Mouse (Mus musculus) 3T3-L1 (cell line): ENCODE measurements around the gene Endog.
A peak's percentile ranks its signal among the peaks of the same experiment; 100 is the strongest.
"Not testable (repeated sequence)": the region's sequence is repeated elsewhere in the genome, so short reads cannot be mapped to it uniquely, and the experiment has no call there.

Experiments
- DNase-seq: peaks from one replicate; pipeline ENCODE4 v3.0.0-alpha.2; 2015; ENCODE audit warnings: low read depth, low spot score

Gene Endog

GRCm38 (mm10) chr2:30171371-30171996 lies at the start of gene Endog:
Gene Endog (plus strand): TSS chr2:30171493.
- DNase-seq, result peak; percentile 40

DNA sequence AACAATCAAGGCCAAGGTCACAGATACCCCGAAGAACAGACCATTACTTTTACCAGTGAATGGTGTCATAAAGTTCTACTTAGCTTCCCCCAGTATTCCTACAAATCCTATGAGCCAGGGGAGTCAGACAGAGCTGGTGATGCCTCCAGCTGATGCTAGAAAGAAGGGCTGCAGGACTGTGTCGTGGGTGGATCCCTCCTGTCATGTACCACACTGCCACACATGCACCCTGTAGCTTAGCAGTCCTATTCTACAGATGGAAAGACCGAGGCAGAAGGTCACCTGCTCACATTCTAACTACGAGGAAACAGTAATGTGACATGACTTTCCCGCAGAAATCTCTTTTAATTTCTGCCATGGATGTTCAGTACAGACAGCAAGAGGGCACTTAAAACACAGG lies 48.5 kb upstream of the Endog start:
- DNase-seq, result no peak

GRCm38 (mm10) chr2:30123729-30124471 lies 47.4 kb upstream of the Endog start:
- peak; percentile 12 for DNase-seq

GRCm38 (mm10) chr2:30124472-30125274 lies 46.6 kb upstream of the Endog start, which contains the start of gene Zer1:
Gene Zer1 (minus strand): TSS chr2:30124585.
- peak; percentile 92 for DNase-seq

GRCm38 (mm10) chr2:30128789-30129188 lies 42.5 kb upstream of the Endog start:
- peak; percentile 87 for DNase-seq

- no peak for DNase-seq
These were observed 41.1 kb upstream of the Endog start for GRCm38 (mm10) chr2:30130156-30130555.

DNA sequence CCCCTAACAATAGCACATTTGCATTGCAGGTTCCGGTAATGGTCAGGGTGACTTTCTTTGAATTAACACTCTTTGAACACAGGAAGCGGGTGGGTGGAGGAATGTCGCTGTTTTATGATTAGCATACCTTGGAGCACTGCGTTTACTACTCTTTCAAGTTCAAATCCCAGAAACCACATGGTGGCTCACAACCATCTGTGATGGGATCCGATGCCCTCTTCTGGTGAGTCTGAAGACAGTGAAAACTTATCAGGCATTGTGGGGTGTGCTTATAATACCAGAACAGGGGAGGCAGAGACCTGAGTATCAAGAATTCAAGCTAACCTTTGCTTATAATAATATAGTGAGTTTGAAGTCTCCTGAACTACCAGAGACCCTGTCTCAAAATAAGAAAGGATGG lies 40.1 kb upstream of the Endog start:
- DNase-seq, result not testable (repeated sequence)

GRCm38 (mm10) chr2:30132801-30133612 lies 38.3 kb upstream of the Endog start:
- DNase-seq, result peak; percentile 88

- DNase-seq, result peak; percentile 94
These were observed 37.5 kb upstream of the Endog start, which contains the start of gene Tbc1d13 for GRCm38 (mm10) chr2:30133613-30134377. Gene Tbc1d13 (plus strand): TSS chr2:30133746.

- DNase-seq, result peak; percentile 19
These were observed 36.9 kb upstream of the Endog start for GRCm38 (mm10) chr2:30134378-30134711.

DNA sequence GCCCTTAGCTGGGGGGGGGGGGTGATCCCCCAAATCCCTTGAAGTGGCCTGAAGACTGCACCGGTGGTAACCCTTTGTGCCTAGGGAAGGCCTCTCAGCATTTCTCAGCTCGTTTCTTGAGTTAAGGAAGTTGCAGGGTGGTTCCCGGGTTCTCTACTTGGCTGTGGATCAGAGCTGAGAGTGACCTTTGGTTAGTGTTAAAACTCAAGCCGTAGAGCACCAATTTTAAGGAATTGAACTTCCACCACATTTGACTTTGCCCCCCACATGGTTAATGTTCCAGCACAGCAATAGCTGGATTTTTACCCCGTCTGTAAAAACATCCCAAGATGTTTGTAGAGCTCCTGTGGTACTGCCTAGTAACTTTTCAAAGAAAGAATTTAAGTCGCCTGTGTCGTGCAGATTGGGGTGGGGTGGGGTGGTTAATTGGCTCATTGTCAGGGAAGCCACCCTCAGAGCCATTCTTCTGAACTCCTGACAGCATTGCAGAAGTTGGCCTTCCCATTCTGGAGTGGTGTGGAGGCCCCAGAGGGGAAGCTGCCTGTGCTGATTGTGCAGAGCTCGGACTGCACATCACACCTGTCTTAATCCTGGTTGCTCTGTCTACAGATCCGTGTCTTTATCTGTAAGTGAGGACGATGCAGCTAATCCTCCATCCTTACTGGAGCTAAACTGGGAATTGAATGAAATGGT lies 36.2 kb upstream of the Endog start:
- DNase-seq, result no peak

GRCm38 (mm10) chr2:30136458-30136857 lies 34.8 kb upstream of the Endog start:
- no peak for DNase-seq

- not testable (repeated sequence) for DNase-seq
These were observed 31.3 kb upstream of the Endog start for GRCm38 (mm10) chr2:30140021-30140420.

DNA sequence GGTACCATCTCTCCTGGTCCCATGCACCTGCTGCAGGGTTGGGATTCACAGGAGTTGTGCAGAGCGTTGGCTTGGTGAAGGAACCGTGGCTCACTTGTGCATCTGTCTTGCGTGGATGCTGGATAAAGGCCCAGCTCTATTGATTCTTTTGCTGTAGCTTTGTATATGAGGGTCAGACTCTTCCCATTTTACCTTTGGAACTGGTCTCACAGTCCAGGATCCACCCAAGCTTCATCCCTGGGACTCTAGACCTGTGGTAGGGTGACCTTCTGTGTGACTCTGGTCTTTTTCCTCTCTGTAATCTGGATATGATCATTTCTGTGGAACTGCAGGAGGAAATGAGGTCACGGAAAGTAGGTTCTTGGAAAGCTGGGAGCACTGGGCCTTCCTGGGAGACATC lies 26.9 kb upstream of the Endog start:
- DNase-seq, result no peak

DNA sequence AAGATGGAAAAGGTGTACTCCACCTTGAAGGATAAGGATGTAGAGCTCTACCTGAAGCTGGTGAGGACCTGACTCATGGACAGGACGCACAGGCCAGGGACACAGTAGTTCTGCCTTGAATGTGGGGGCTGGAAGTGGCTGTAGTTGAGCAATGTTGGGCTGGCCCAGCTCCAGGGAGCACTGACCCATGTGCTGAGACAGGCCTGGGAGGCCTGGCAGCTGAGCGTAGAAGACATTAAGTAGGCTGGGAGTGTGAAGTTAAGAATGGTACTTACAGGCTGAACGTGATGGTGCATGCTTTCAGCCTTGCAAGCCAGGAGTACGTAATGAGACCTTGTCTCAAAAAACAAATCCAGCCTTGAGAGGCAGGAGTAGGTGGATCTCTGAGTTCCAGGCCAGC lies 23.8 kb upstream of the Endog start:
- DNase-seq, result no peak

GRCm38 (mm10) chr2:30151840-30152239 lies 19.5 kb upstream of the Endog start:
- no peak for DNase-seq

GRCm38 (mm10) chr2:30152616-30153015 lies 18.7 kb upstream of the Endog start:
- DNase-seq, result no peak

DNA sequence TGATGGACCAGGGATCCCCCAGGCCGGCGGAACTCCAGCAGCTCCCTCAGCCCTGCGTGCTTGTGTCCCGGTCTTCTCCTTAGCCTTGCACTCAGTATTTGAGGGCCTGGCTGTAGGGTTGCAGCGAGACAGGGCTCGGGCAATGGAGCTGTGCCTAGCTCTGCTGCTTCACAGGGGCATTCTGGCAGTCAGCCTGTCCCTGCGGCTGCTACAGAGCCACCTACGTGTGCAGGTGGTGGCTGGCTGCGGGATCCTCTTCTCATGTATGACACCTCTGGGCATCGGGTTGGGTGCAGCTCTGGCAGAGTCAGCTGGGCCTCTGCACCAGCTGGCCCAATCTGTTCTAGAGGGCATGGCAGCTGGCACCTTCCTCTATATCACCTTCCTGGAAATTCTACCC lies 11.4 kb upstream of the Endog start:
- DNase-seq, result not testable (repeated sequence)

DNA sequence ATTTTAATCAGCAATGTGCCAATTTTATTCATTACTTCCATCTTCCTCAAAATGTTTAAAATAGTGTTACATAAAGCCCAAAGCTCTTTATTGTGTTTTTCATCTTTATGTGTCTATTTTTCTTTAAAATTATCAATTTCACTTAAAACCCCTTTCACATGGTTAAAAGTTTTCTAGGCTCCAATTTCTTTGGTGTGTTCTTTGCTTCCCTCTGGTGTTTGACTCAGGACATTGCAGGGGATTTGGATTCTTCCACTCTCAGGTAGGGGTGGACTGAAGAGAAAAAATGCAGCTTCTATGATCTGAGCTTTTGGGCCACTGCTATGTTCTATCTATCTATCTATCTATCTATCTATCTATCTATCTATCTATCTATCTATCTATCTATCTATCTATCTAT lies 9.5 kb upstream of the Endog start:
- DNase-seq, result peak; percentile 71

DNA sequence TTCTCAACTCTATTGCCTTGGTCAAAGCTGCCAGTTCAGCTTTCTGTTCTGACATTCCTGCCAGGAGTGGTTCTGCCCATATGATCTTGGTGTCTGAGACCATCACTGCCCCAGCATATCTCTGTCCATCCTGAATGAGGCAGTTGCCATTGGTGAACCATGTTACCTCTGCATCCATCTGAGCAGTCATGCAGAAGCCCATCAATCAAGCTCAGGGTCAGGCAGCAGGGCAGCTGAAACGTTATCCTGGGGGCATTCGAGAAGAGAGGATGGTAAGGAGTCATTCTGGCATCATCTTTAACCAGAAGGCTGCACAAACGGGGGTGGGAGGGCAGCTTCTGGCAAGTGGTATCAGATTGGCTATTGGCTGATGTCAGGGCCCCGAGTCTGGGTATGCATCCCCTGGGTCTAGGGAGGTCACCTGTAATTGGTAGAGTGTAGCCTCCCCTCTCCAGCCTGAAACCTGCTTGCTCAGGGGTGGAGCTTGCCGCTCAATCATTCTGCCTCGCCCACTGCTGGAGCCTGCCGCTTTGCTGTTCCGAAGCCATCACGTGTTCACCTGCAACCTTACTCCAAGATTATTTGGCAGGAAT lies 6.9 kb upstream of the Endog start:
- DNase-seq, result no peak
